Comparison of ENCODE assay signal across 11 mouse cellular contexts in genomic region chr19:33065274-33066200, GRCm38 (mm10).
DNase-seq lines count a peak whose midpoint lies in the region; ATAC-seq and TF ChIP-seq lines count a peak whose summit lies in the region.
"Had no signal": no experiment of that assay in that cellular context is flagged by ENCODE, and none has a peak within 500 bp of the region (broad histone marks: within the 10 kb centered on the region; RNA-seq: fewer than 3 reads in every experiment).

No protein-coding gene starts in this region.

- H3K27me3 ChIP-seq in heart, postnatal 0 days (ENCODE audit: control insufficient read depth, insufficient read depth, low read length), result no peaks in the 10 kb centered on the region

- no peak for ATAC-seq in heart, postnatal 0 days (ENCODE audit: insufficient read depth, low read depth)
- no peak for ATAC-seq in cerebellum, adult (ENCODE audit: insufficient number of reproducible peaks, low FRiP score, low TSS enrichment)
- ATAC-seq in monocyte, adult 5-6 weeks (replicated peaks; ENCODE audit: insufficient number of reproducible peaks, low FRiP score, low TSS enrichment, poor library complexity, severe bottlenecking), result no peak

- no peaks in the 10 kb centered on the region for H3K4me1 ChIP-seq in heart, postnatal 0 days (ENCODE audit: control insufficient read depth, insufficient read depth)
- no peaks in the 10 kb centered on the region; the same call in 1 of the 2 replicates for H3K4me1 ChIP-seq in brown adipose tissue, adult 24 weeks (ENCODE audit: control insufficient read depth, insufficient read depth, insufficient read length, low read length)
- H3K4me1 ChIP-seq: midbrain, embryonic 12.5 days had no signal

- H3K9me3 ChIP-seq in heart, postnatal 0 days (replicated peaks; ENCODE audit: control insufficient read depth, low read length), result no peaks in the 10 kb centered on the region
- H3K9me3 ChIP-seq: midbrain, embryonic 12.5 days had no signal

- H3K27ac ChIP-seq in heart, postnatal 0 days (ENCODE audit: low read depth), result 0 out of 2 replicates have a peak overlapping the region, but pooled peaks have one; percentile 11
- peak overlapping the region; percentile 33; the same call in 1 of the 2 replicates for H3K27ac ChIP-seq in brown adipose tissue, adult 24 weeks (replicated peaks; ENCODE audit: low read depth, low read length)
- H3K27ac ChIP-seq: midbrain, embryonic 12.5 days had no signal

- TF ChIP-seq CTCF in heart, postnatal 0 days (IDR thresholded peaks at IDR 0.05; ENCODE audit: low read depth), result no peak

- WGBS in heart, postnatal 0 days, result 77% methylated on average over 19 of the region's 19 CpGs

- no peaks in the 10 kb centered on the region for H3K36me3 ChIP-seq in heart, postnatal 0 days (replicated peaks; ENCODE audit: control insufficient read depth, insufficient read depth, low read length)
- H3K36me3 ChIP-seq: midbrain, embryonic 12.5 days had no signal

- no peak overlapping the region for H3K4me3 ChIP-seq in heart, postnatal 0 days (ENCODE audit: low read depth, low read length)
- H3K4me3 ChIP-seq in brown adipose tissue, adult 24 weeks (ENCODE audit: insufficient read depth, low read depth, low read length), result no peak overlapping the region
- H3K4me3 ChIP-seq: midbrain, embryonic 12.5 days had no signal

- DNase-seq in heart, postnatal 0 days (ENCODE audit: low spot score), result no peak
- DNase-seq in heart, postnatal 36 days, result no peak
- peak; percentile 27 to 33 for DNase-seq in left cerebral cortex, postnatal 14 days (ENCODE audit: low spot score in 2 of 2)
- no peak for DNase-seq in left cerebral cortex, adult 18-20 months (ENCODE audit: low spot score in 2 of 2)
- DNase-seq in lung, postnatal 10 days, result peak; percentile 53
- DNase-seq: cerebellum, adult 18-20 months; thymus, postnatal 14 days had no signal

- H3K9ac ChIP-seq in heart, postnatal 0 days (replicated peaks; ENCODE audit: low read depth, low read length), result no peak overlapping the region
- H3K9ac ChIP-seq: midbrain, embryonic 12.5 days had no signal

- intact Hi-C loops in heart, postnatal 36 days (cut with DNase I), result no loop called here
- intact Hi-C loops in left cerebral cortex, postnatal 14 days (cut with DNase I), result no loop called here

- TF ChIP-seq EP300 in heart, postnatal 0 days (IDR thresholded peaks at IDR 0.05; ENCODE audit: low read depth), result no peak

- H3K4me2 ChIP-seq in heart, postnatal 0 days (ENCODE audit: low read depth, low read length), result no peak overlapping the region
- H3K4me2 ChIP-seq: midbrain, embryonic 12.5 days had no signal

Comparison
In these comparisons a context has a peak if more than half of its experiments do, and no peak if none do; other contexts are left out.
1. DNase-seq: peak in left cerebral cortex, postnatal 14 days (2 of 2) and lung, postnatal 10 days (single experiment); none in heart, postnatal 0 days (single experiment), heart, postnatal 36 days (0 of 2) and left cerebral cortex, adult 18-20 months (0 of 2).